Comparison of ENCODE assay signal across 25 mouse cellular contexts in genomic region chr16:7302416-7302815, GRCm38 (mm10).
A peak's percentile ranks its signal among the peaks of the same experiment; 100 is the strongest.
DNase-seq lines count a peak whose midpoint lies in the region; ATAC-seq and TF ChIP-seq lines count a peak whose summit lies in the region.
"Had no signal": no experiment of that assay in that cellular context is flagged by ENCODE, and none has a peak within 500 bp of the region (broad histone marks: within the 10 kb centered on the region; RNA-seq: fewer than 3 reads in every experiment).

No protein-coding gene starts in this region.

- H3K9me3 ChIP-seq in neural tube, embryonic 13.5 days, result no peaks in the 10 kb centered on the region
- no peaks in the 10 kb centered on the region for H3K9me3 ChIP-seq in forebrain, embryonic 13.5 days (replicated peaks)
- H3K9me3 ChIP-seq: forebrain, embryonic 10.5 days; heart, embryonic 15.5 days; hindbrain, embryonic 10.5 days; hindbrain, embryonic 15.5 days; intestine, embryonic 15.5 days had no signal

- no peak for DNase-seq in neural tube, embryonic 10.5 days (ENCODE audit: extremely low spot score, low spot score)
- peak; percentile 56 for DNase-seq in R1 (ENCODE audit: low read depth, low spot score)
- DNase-seq in brain, embryonic 14.5 days (ENCODE audit: low read depth), result peak; percentile 12
- DNase-seq in kidney, adult 11 months, result no peak
- DNase-seq: adrenal gland, adult 2 months; adrenal gland, postnatal 14 days; cerebellum, adult 18-20 months; cerebellum, adult 9-10 months; cerebellum, postnatal 14 days; forebrain, postnatal 0 days; gastrocnemius, adult 2 months; gastrocnemius, postnatal 14 days; heart, adult 11 months; heart, postnatal 10 days; heart, postnatal 36 days had no signal

- no peaks in the 10 kb centered on the region for H3K27me3 ChIP-seq in neural tube, embryonic 13.5 days
- no peaks in the 10 kb centered on the region for H3K27me3 ChIP-seq in forebrain, embryonic 13.5 days
- H3K27me3 ChIP-seq: heart, embryonic 15.5 days; hindbrain, embryonic 15.5 days; intestine, embryonic 15.5 days had no signal

- WGBS in neural tube, embryonic 13.5 days, result 56% methylated on average over 3 of the region's 3 CpGs
- WGBS in forebrain, embryonic 13.5 days, result 66% methylated on average over 3 of the region's 3 CpGs

- H3K4me2 ChIP-seq in neural tube, embryonic 13.5 days, result no peak overlapping the region
- H3K4me2 ChIP-seq in forebrain, embryonic 13.5 days, result no peak overlapping the region
- H3K4me2 ChIP-seq: heart, embryonic 11.5 days; heart, embryonic 15.5 days; hindbrain, embryonic 15.5 days; intestine, embryonic 15.5 days had no signal

- no peak overlapping the region for H3K9ac ChIP-seq in neural tube, embryonic 13.5 days
- H3K9ac ChIP-seq in forebrain, embryonic 13.5 days, result no peak overlapping the region
- H3K9ac ChIP-seq: forebrain, postnatal 0 days; heart, embryonic 15.5 days; hindbrain, embryonic 15.5 days; intestine, embryonic 15.5 days had no signal

- H3K36me3 ChIP-seq in neural tube, embryonic 13.5 days, result peaks cover 12% of the 10 kb centered on the region
- no peaks in the 10 kb centered on the region for H3K36me3 ChIP-seq in forebrain, embryonic 13.5 days (ENCODE audit: poor library complexity, severe bottlenecking)
- H3K36me3 ChIP-seq: forebrain, embryonic 10.5 days; heart, embryonic 15.5 days; hindbrain, embryonic 10.5 days; intestine, embryonic 15.5 days had no signal

- TF ChIP-seq POLR2A in brain, embryonic 14.5 days (IDR thresholded peaks at IDR 0.05; ENCODE audit: borderline replicate concordance, extremely low read depth, insufficient read depth, insufficient read length, poor library complexity, severe bottlenecking), result no peak

- peaks cover 8% of the 10 kb centered on the region; the same call in 1 of the 2 replicates for H3K4me1 ChIP-seq in neural tube, embryonic 13.5 days (replicated peaks)
- H3K4me1 ChIP-seq in forebrain, embryonic 13.5 days, result no peaks in the 10 kb centered on the region
- H3K4me1 ChIP-seq: forebrain, embryonic 10.5 days; heart, embryonic 15.5 days; hindbrain, embryonic 10.5 days; hindbrain, embryonic 15.5 days; intestine, embryonic 15.5 days had no signal

- H3K4me3 ChIP-seq in neural tube, embryonic 13.5 days, result no peak overlapping the region
- H3K4me3 ChIP-seq in forebrain, embryonic 13.5 days, result no peak overlapping the region
- H3K4me3 ChIP-seq: forebrain, embryonic 10.5 days; gastrocnemius, adult 2 months; heart, embryonic 15.5 days; hindbrain, embryonic 10.5 days; hindbrain, embryonic 15.5 days; intestine, embryonic 15.5 days had no signal

- peak overlapping the region; percentile 46; the same call in 1 of the 2 replicates for H3K27ac ChIP-seq in neural tube, embryonic 13.5 days (replicated peaks)
- no peak overlapping the region for H3K27ac ChIP-seq in forebrain, embryonic 13.5 days
- H3K27ac ChIP-seq: forebrain, embryonic 10.5 days; gastrocnemius, adult 2 months; heart, embryonic 15.5 days; hindbrain, embryonic 10.5 days; hindbrain, embryonic 15.5 days; intestine, embryonic 15.5 days had no signal

- ATAC-seq in neural tube, embryonic 13.5 days (ENCODE audit: low read depth), result no peak
- ATAC-seq in forebrain, embryonic 13.5 days, result no peak
- ATAC-seq: CD4-positive, CD25-positive, alpha-beta regulatory T cell, adult 4 months; forebrain, embryonic 14.5 days; forebrain, postnatal 0 days; intestine, embryonic 15.5 days had no signal

- TF ChIP-seq CTCF in brain, embryonic 14.5 days (IDR thresholded peaks at IDR 0.05; ENCODE audit: borderline replicate concordance, extremely low read depth, insufficient read depth, insufficient read length), result no peak

Comparison
In these comparisons a context has a peak if more than half of its experiments do, and no peak if none do; other contexts are left out.
1. DNase-seq: peak in R1 (single experiment) and brain, embryonic 14.5 days (single experiment); none in neural tube, embryonic 10.5 days (single experiment) and kidney, adult 11 months (single experiment).